Mouse (Mus musculus): Measurements from ENCODE around the gene Rassf6.

- TF ChIP-seq CTCF (IDR thresholded peaks at IDR 0.05; ENCODE audit: low read depth, low read length) (no peak), POLR2A (IDR thresholded peaks at IDR 0.05; ENCODE audit: extremely low read depth, insufficient read depth, low read length) (no peak)
Observed at GRCm38 (mm10) chr5:90647473-90647872, 7.0 kb upstream of the Rassf6 start.
